Comparison of ENCODE assay signal across 9 mouse cellular contexts in genomic region chr1:186116086-186116600, GRCm38 (mm10). TPM values are rescaled to one million over a fixed set of nuclear protein-coding genes. Genes with fewer than 3 reads are reported as not detected.
DNase-seq lines count a peak whose midpoint lies in the region; ATAC-seq lines count a peak whose summit lies in the region.
"Had no signal": no experiment of that assay in that cellular context is flagged by ENCODE, and none has a peak within 500 bp of the region (broad histone marks: within the 10 kb centered on the region; RNA-seq: fewer than 3 reads in every experiment).

No protein-coding gene starts in this region.

- H3K4me1 ChIP-seq in heart, embryonic 15.5 days (replicated peaks): peaks cover 8% of the 10 kb centered on the region
- 0 out of 2 replicates have a peak, but pooled peaks cover 2% of the 10 kb centered on the region for H3K4me1 ChIP-seq in hindbrain, embryonic 11.5 days (replicated peaks; ENCODE audit: control insufficient read depth, insufficient read depth, low read length)
- peaks cover 4% of the 10 kb centered on the region for H3K4me1 ChIP-seq in midbrain, embryonic 15.5 days

- no peak for DNase-seq in heart, adult 9 months (ENCODE audit: low spot score in 2 of 2)
- DNase-seq in ZHBTc4 (ENCODE audit: low read depth, low spot score): peak; percentile 35
- DNase-seq in hindbrain, embryonic 11.5 days (ENCODE audit: low spot score): no peak
- DNase-seq in embryo, embryonic 9.5 days (ENCODE audit: extremely low spot score): no peak
- DNase-seq in embryo, embryonic 10.5 days (ENCODE audit: low spot score): no peak
- DNase-seq in urinary bladder, postnatal 10 days (ENCODE audit: low spot score): no peak
- DNase-seq: gastrocnemius, postnatal 14 days had no signal

- H3K9me3 ChIP-seq in heart, embryonic 15.5 days (replicated peaks): no peaks in the 10 kb centered on the region
- no peaks in the 10 kb centered on the region for H3K9me3 ChIP-seq in hindbrain, embryonic 11.5 days (ENCODE audit: control insufficient read depth, low read length)
- H3K9me3 ChIP-seq in midbrain, embryonic 15.5 days: no peaks in the 10 kb centered on the region

- peak overlapping the region; percentile 80 for H3K4me2 ChIP-seq in heart, embryonic 15.5 days
- H3K4me2 ChIP-seq in hindbrain, embryonic 11.5 days (replicated peaks; ENCODE audit: low read depth, low read length): peak overlapping the region; percentile 66
- H3K4me2 ChIP-seq in midbrain, embryonic 15.5 days: peak overlapping the region; percentile 57

- no peak overlapping the region for H3K9ac ChIP-seq in heart, embryonic 15.5 days
- H3K9ac ChIP-seq in hindbrain, embryonic 11.5 days (ENCODE audit: low read depth, low read length): no peak overlapping the region
- H3K9ac ChIP-seq in midbrain, embryonic 15.5 days: no peak overlapping the region; the same call in 1 of the 2 replicates

- no peak for ATAC-seq in heart, embryonic 15.5 days (replicated peaks; ENCODE audit: insufficient number of reproducible peaks, insufficient read depth, low FRiP score, low read depth)
- ATAC-seq in hindbrain, embryonic 11.5 days (ENCODE audit: low FRiP score): no peak
- no peak for ATAC-seq in midbrain, embryonic 15.5 days (replicated peaks)

- 71% methylated on average over 7 of the region's 7 CpGs for WGBS in heart, embryonic 15.5 days
- 75% methylated on average over 7 of the region's 7 CpGs for WGBS in hindbrain, embryonic 11.5 days
- 65% methylated on average over 7 of the region's 7 CpGs for WGBS in midbrain, embryonic 15.5 days

- no peak overlapping the region for H3K27ac ChIP-seq in heart, embryonic 15.5 days
- H3K27ac ChIP-seq in hindbrain, embryonic 11.5 days (ENCODE audit: low read depth, low read length): no peak overlapping the region
- peak overlapping the region; percentile 92 for H3K27ac ChIP-seq in midbrain, embryonic 15.5 days

- no peaks in the 10 kb centered on the region for H3K27me3 ChIP-seq in heart, embryonic 15.5 days
- H3K27me3 ChIP-seq in hindbrain, embryonic 11.5 days (ENCODE audit: control insufficient read depth, insufficient read depth, low read length): no peaks in the 10 kb centered on the region
- no peaks in the 10 kb centered on the region for H3K27me3 ChIP-seq in midbrain, embryonic 15.5 days (replicated peaks)

- H3K4me3 ChIP-seq in heart, embryonic 15.5 days: peak overlapping the region; percentile 85
- H3K4me3 ChIP-seq in hindbrain, embryonic 11.5 days (ENCODE audit: low read depth, low read length): no peak overlapping the region
- H3K4me3 ChIP-seq in midbrain, embryonic 15.5 days: peak overlapping the region; percentile 60; the same call in 1 of the 2 replicates

- no peaks in the 10 kb centered on the region; the same call in 1 of the 2 replicates for H3K36me3 ChIP-seq in heart, embryonic 15.5 days
- H3K36me3 ChIP-seq in hindbrain, embryonic 11.5 days (ENCODE audit: control insufficient read depth, insufficient read depth, low read length): no peaks in the 10 kb centered on the region
- no peaks in the 10 kb centered on the region; the same call in 1 of the 2 replicates for H3K36me3 ChIP-seq in midbrain, embryonic 15.5 days (replicated peaks)

RNA-seq across cellular contexts. Expression of gene Lyplal1, which starts 1.0 kb away (rescaled TPM):
- polyA plus RNA-seq in heart, embryonic 15.5 days (2015; fragmentation: Nextera tagmentation; extraction: Ambion mirVana): 8.7 and 10.1 TPM in 2 replicates
- 23.6 and 24.0 TPM in 2 replicates for polyA plus RNA-seq in hindbrain, embryonic 11.5 days (2014; fragmentation: Nextera tagmentation; extraction: Ambion mirVana)
- polyA plus RNA-seq in midbrain, embryonic 15.5 days (2015; fragmentation: Nextera tagmentation; extraction: Ambion mirVana): 18.8 and 18.9 TPM in 2 replicates
